Mouse (Mus musculus): ENCODE data around the gene Mfap3. TPM values are rescaled to one million over a fixed set of nuclear protein-coding genes. Genes with fewer than 3 reads are reported as not detected.

Gene Mfap3
- polyA plus RNA-seq, 1 experiment, result 6.4 TPM

DNA sequence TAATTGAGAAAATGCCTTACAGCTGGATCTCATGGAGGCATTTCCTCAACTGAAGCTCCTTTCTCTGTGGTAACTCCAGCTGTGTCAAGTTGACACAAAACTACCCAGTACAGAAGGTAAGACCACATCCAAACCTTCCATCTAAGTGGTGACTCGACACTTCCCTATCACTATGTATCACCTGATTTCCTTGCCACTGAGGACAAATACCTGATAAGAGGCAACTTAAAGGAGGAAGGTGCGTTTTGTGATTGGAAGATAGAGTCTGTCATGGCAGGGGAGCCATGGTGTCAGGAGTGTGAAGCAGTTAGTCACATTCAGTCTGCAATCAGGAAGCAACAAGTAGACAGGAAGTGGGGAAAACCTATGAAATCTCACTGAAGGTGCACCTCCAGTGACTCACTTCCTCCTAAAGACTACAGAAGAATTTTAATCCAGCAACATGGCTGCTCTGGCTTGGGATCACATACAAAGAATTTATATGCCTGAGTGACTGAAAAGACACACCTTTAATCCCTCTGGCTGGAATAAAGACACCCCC, 50.6 kb downstream of the Mfap3 start:
- no peak overlapping the region for H3ac ChIP-seq (ENCODE audit: control insufficient read depth, insufficient read length)
- TF ChIP-seq TCF12 (IDR thresholded peaks at IDR 0.05; ENCODE audit: insufficient read depth, poor library complexity, severe bottlenecking), result no peak
- no peak for TF ChIP-seq CEBPB (IDR thresholded peaks at IDR 0.05; ENCODE audit: insufficient read depth, poor library complexity, severe bottlenecking)
- no peak for TF ChIP-seq USF1 (IDR thresholded peaks at IDR 0.05; ENCODE audit: low read depth)
- TF ChIP-seq E2F4 (IDR thresholded peaks at IDR 0.05; ENCODE audit: insufficient read depth), result no peak
- TF ChIP-seq MYOD1 (IDR thresholded peaks at IDR 0.05; ENCODE audit: control insufficient read depth in 1 of 3, insufficient read length in 2 of 3, low read depth in 2 of 3), result no peak
- no peak for TF ChIP-seq MYOG (IDR thresholded peaks at IDR 0.05; ENCODE audit: control insufficient read depth in 1 of 3, insufficient read depth in 1 of 3, insufficient read length in 2 of 3, low read depth in 2 of 3)
- TF ChIP-seq REST (IDR thresholded peaks at IDR 0.05; ENCODE audit: insufficient read depth, insufficient read length), result no peak
- TF ChIP-seq SRF (IDR thresholded peaks at IDR 0.05; ENCODE audit: control insufficient read depth, insufficient read length, low read depth), result no peak
- no peak for TF ChIP-seq TCF3 (IDR thresholded peaks at IDR 0.05; ENCODE audit: insufficient read length, low read depth)
- no peak for TF ChIP-seq POLR2AphosphoS2 (IDR thresholded peaks at IDR 0.05; ENCODE audit: insufficient read length, low read depth)
- TF ChIP-seq POLR2A (IDR thresholded peaks at IDR 0.05; ENCODE audit: insufficient read length, low read depth), result no peak
- TF ChIP-seq MAX (IDR thresholded peaks at IDR 0.05; ENCODE audit: low read depth), result no peak
- H3K4me3 ChIP-seq, result no peak overlapping the region
- no peaks in the 10 kb centered on the region for H3K36me3 ChIP-seq (ENCODE audit: control insufficient read depth, insufficient read depth)
- no peaks in the 10 kb centered on the region for H3K79me2 ChIP-seq (ENCODE audit: control insufficient read depth, insufficient read depth)
- H3K4me2 ChIP-seq (ENCODE audit: low read depth), result no peak overlapping the region
- H3K27me3 ChIP-seq (ENCODE audit: control insufficient read depth, insufficient read depth, insufficient read length), result no peaks in the 10 kb centered on the region

GRCm38 (mm10) chr11:57571035-57571434, 52.6 kb downstream of the Mfap3 start:
- no peak for TF ChIP-seq POLR2A (IDR thresholded peaks at IDR 0.05; ENCODE audit: insufficient read length, low read depth)
- H3K4me3 ChIP-seq, result no peak overlapping the region
- no peak overlapping the region for H3K4me2 ChIP-seq (ENCODE audit: low read depth)
- no peaks in the 10 kb centered on the region for H3K79me2 ChIP-seq (ENCODE audit: control insufficient read depth, insufficient read depth)
- no peaks in the 10 kb centered on the region for H3K36me3 ChIP-seq (ENCODE audit: control insufficient read depth, insufficient read depth)
- no peak overlapping the region for H3ac ChIP-seq (ENCODE audit: control insufficient read depth, insufficient read length)
- no peaks in the 10 kb centered on the region for H3K27me3 ChIP-seq (ENCODE audit: control insufficient read depth, insufficient read depth, insufficient read length)

GRCm38 (mm10) chr11:57573686-57574274, 55.3 kb downstream of the Mfap3 start:
- TF ChIP-seq CEBPB (IDR thresholded peaks at IDR 0.05; ENCODE audit: insufficient read depth, poor library complexity, severe bottlenecking) (no peak), MYOD1 (IDR thresholded peaks at IDR 0.05; ENCODE audit: control insufficient read depth in 1 of 3, insufficient read length in 2 of 3, low read depth in 2 of 3) (no peak), TCF3 (IDR thresholded peaks at IDR 0.05; ENCODE audit: insufficient read length, low read depth) (no peak), REST (IDR thresholded peaks at IDR 0.05; ENCODE audit: insufficient read depth, insufficient read length) (no peak), USF1 (IDR thresholded peaks at IDR 0.05; ENCODE audit: low read depth) (no peak), TCF12 (IDR thresholded peaks at IDR 0.05; ENCODE audit: insufficient read depth, poor library complexity, severe bottlenecking) (no peak), E2F4 (IDR thresholded peaks at IDR 0.05; ENCODE audit: insufficient read depth) (no peak), SRF (IDR thresholded peaks at IDR 0.05; ENCODE audit: control insufficient read depth, insufficient read length, low read depth) (no peak), POLR2AphosphoS2 (IDR thresholded peaks at IDR 0.05; ENCODE audit: insufficient read length, low read depth) (no peak), MAX (IDR thresholded peaks at IDR 0.05; ENCODE audit: low read depth) (no peak), POLR2A (IDR thresholded peaks at IDR 0.05; ENCODE audit: insufficient read length, low read depth) (no peak), MYOG (IDR thresholded peaks at IDR 0.05; ENCODE audit: control insufficient read depth in 1 of 3, insufficient read depth in 1 of 3, insufficient read length in 2 of 3, low read depth in 2 of 3) (no peak)
- Histone ChIP-seq H3K27me3 (ENCODE audit: control insufficient read depth, insufficient read depth, insufficient read length) (no peaks in the 10 kb centered on the region), H3K79me2 (ENCODE audit: control insufficient read depth, insufficient read depth) (no peaks in the 10 kb centered on the region), H3K4me3 (no peak overlapping the region), H3ac (ENCODE audit: control insufficient read depth, insufficient read length) (no peak overlapping the region), H3K4me2 (ENCODE audit: low read depth) (no peak overlapping the region), H3K36me3 (ENCODE audit: control insufficient read depth, insufficient read depth) (no peaks in the 10 kb centered on the region)

- H3K27me3 ChIP-seq (ENCODE audit: control insufficient read depth, insufficient read depth, insufficient read length), result no peaks in the 10 kb centered on the region
- no peaks in the 10 kb centered on the region for H3K36me3 ChIP-seq (ENCODE audit: control insufficient read depth, insufficient read depth)
- no peak for TF ChIP-seq CEBPB (IDR thresholded peaks at IDR 0.05; ENCODE audit: insufficient read depth, poor library complexity, severe bottlenecking)
- TF ChIP-seq MYOG (IDR thresholded peaks at IDR 0.05; ENCODE audit: control insufficient read depth in 1 of 3, insufficient read depth in 1 of 3, insufficient read length in 2 of 3, low read depth in 2 of 3), result no peak
- TF ChIP-seq REST (IDR thresholded peaks at IDR 0.05; ENCODE audit: insufficient read depth, insufficient read length), result no peak
- TF ChIP-seq TCF3 (IDR thresholded peaks at IDR 0.05; ENCODE audit: insufficient read length, low read depth), result no peak
- TF ChIP-seq MYOD1 (IDR thresholded peaks at IDR 0.05; ENCODE audit: control insufficient read depth in 1 of 3, insufficient read length in 2 of 3, low read depth in 2 of 3), result no peak
- no peak for TF ChIP-seq MAX (IDR thresholded peaks at IDR 0.05; ENCODE audit: low read depth)
- TF ChIP-seq POLR2A (IDR thresholded peaks at IDR 0.05; ENCODE audit: insufficient read length, low read depth), result no peak
- no peak for TF ChIP-seq SRF (IDR thresholded peaks at IDR 0.05; ENCODE audit: control insufficient read depth, insufficient read length, low read depth)
- TF ChIP-seq TCF12 (IDR thresholded peaks at IDR 0.05; ENCODE audit: insufficient read depth, poor library complexity, severe bottlenecking), result no peak
- TF ChIP-seq POLR2AphosphoS2 (IDR thresholded peaks at IDR 0.05; ENCODE audit: insufficient read length, low read depth), result no peak
- TF ChIP-seq USF1 (IDR thresholded peaks at IDR 0.05; ENCODE audit: low read depth), result no peak
- no peak for TF ChIP-seq E2F4 (IDR thresholded peaks at IDR 0.05; ENCODE audit: insufficient read depth)
These were observed 58.5 kb downstream of the Mfap3 start for GRCm38 (mm10) chr11:57576871-57577515.

More at GRCm38 (mm10) chr11:57576871-57577515, 58.5 kb downstream of the Mfap3 start:
- Histone ChIP-seq H3K4me2 (ENCODE audit: low read depth) (no peak overlapping the region), H3K4me3 (no peak overlapping the region), H3K79me2 (ENCODE audit: control insufficient read depth, insufficient read depth) (no peaks in the 10 kb centered on the region), H3ac (ENCODE audit: control insufficient read depth, insufficient read length) (no peak overlapping the region)

All from myocyte (in vitro differentiated cells).